8 mouse cellular contexts compared by ENCODE assay signal in the genomic region with DNA sequence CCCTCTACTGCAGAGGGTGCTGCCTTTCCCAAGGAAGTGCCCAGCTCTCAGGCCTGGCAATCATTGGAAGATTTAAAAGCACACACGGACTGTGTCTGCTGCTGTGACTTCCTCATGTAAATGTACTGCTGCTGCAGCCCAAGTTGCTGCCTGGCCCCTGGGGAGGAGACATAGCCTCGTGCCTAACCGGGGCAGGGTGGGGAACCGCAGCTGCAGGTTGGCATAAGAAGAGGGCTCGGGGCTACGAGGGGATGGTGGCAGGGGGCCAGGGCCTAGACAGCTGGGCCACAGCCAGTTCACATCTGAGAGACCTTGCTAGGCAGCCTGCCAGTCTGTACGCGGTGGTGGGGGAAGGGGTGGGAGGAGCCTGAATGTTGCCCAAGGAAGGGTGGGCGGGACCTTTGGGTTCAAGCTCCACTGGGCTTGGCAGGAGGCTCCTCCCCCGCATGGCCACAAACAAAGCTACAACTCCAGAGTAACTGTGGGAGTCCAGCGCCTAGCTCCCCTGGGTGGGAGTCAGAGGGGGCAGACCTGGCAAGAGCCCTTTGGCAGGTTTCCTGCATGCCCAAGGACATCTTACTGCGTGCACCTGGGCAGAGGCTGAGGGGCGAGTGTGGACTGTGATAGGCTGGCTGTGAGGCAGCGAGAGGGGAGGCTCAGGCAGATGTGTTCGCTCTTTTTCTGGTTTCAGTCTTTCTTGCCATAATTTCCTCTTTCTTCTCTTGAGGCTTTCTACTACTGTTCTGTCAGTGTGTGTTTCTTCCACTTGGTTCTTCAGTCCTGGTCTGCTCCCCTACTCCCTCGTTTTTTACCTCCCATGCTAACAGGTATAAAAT. TPM values are rescaled to one million over a fixed set of nuclear protein-coding genes. Genes with fewer than 3 reads are reported as not detected.
DNase-seq lines count a peak whose midpoint lies in the region; ATAC-seq and TF ChIP-seq lines count a peak whose summit lies in the region.

No protein-coding gene starts in this region.

- no peaks in the 10 kb centered on the region for H3K27me3 ChIP-seq in heart, embryonic 15.5 days
- H3K27me3 ChIP-seq in lung, embryonic 14.5 days (ENCODE audit: insufficient read depth, low read length) = no peaks in the 10 kb centered on the region

- WGBS in heart, embryonic 15.5 days = 11% methylated on average over 16 of the region's 16 CpGs
- 11% methylated on average over 16 of the region's 16 CpGs for WGBS in lung, embryonic 14.5 days

- ATAC-seq in erythroblast, adult 5-6 weeks (replicated peaks; ENCODE audit: low FRiP score, poor library complexity, severe bottlenecking) = peak; percentile 84
- ATAC-seq in heart, embryonic 15.5 days (replicated peaks; ENCODE audit: insufficient number of reproducible peaks, insufficient read depth, low FRiP score, low read depth) = peak; percentile 82
- ATAC-seq in lung, embryonic 14.5 days (ENCODE audit: insufficient read depth) = peak; percentile 85
- peak; percentile 69 for ATAC-seq in neutrophil, adult 5-6 weeks (ENCODE audit: extremely low read depth, insufficient number of reproducible peaks, low FRiP score, poor library complexity, severe bottlenecking)

- H3K9ac ChIP-seq in heart, embryonic 15.5 days = peak overlapping the region; percentile 42
- peak overlapping the region; percentile 24 for H3K9ac ChIP-seq in lung, embryonic 14.5 days

- peak overlapping the region; percentile 30 for H3K4me3 ChIP-seq in heart, embryonic 15.5 days
- H3K4me3 ChIP-seq in lung, embryonic 14.5 days (ENCODE audit: low read depth, low read length) = peak overlapping the region; percentile 29

- no peaks in the 10 kb centered on the region for H3K9me3 ChIP-seq in heart, embryonic 15.5 days (replicated peaks)
- H3K9me3 ChIP-seq in lung, embryonic 14.5 days (ENCODE audit: low read depth, low read length) = no peaks in the 10 kb centered on the region

- TF ChIP-seq CTCF in lung, embryonic 14.5 days (IDR thresholded peaks at IDR 0.05; ENCODE audit: low read depth) = no peak

- peak overlapping the region; percentile 92 for H3K27ac ChIP-seq in heart, embryonic 15.5 days
- peak overlapping the region; percentile 77 for H3K27ac ChIP-seq in lung, embryonic 14.5 days (ENCODE audit: low read depth)

- peak overlapping the region; percentile 60 for H3K4me2 ChIP-seq in heart, embryonic 15.5 days
- peak overlapping the region; percentile 65 for H3K4me2 ChIP-seq in lung, embryonic 14.5 days

- no peaks in the 10 kb centered on the region for H3K36me3 ChIP-seq in heart, embryonic 15.5 days
- no peaks in the 10 kb centered on the region for H3K36me3 ChIP-seq in lung, embryonic 14.5 days (ENCODE audit: insufficient read depth)

- peak; percentile 66 for DNase-seq in 3T3-L1 (ENCODE audit: low read depth, low spot score)
- DNase-seq in adipocyte (ENCODE audit: low spot score) = peak; percentile 80
- peak; percentile 95 for DNase-seq in kidney, postnatal 10 days
- DNase-seq in lung, embryonic 14.5 days = peak; percentile 93
- DNase-seq in thymus, adult 18-20 months = peak; percentile 84 to 90

- H3K4me1 ChIP-seq in heart, embryonic 15.5 days (replicated peaks) = peaks cover 65% of the 10 kb centered on the region
- peaks cover 24% of the 10 kb centered on the region for H3K4me1 ChIP-seq in lung, embryonic 14.5 days (ENCODE audit: insufficient read depth)

RNA-seq across cellular contexts. Expression of a gene that starts 5.8 kb away (rescaled TPM):
- total RNA-seq in erythroblast, adult 5-6 weeks (2015; ENCODE audit: low replicate concordance) = 19.9 and 22.1 TPM in 2 replicates
- 33.7 and 49.8 TPM in 2 replicates for total RNA-seq in erythroblast, adult 5-6 weeks (2017; ENCODE audit: low replicate concordance)
- polyA plus RNA-seq in heart, embryonic 15.5 days (2015; fragmentation: Nextera tagmentation; extraction: Ambion mirVana) = 12.4 and 14.0 TPM in 2 replicates
- 11.9 and 12.8 TPM in 2 replicates for polyA plus RNA-seq in lung, embryonic 14.5 days (2014; fragmentation: Nextera tagmentation; extraction: Ambion mirVana)
- 41.3 and 42.9 TPM in 2 replicates for total RNA-seq in neutrophil, adult 5-6 weeks (2017)

RNA-seq across cellular contexts. Expression of a gene that starts 40.2 kb away (rescaled TPM):
- 21.3 and 41.8 TPM in 2 replicates for total RNA-seq in erythroblast, adult 5-6 weeks (2015; ENCODE audit: low replicate concordance)
- total RNA-seq in erythroblast, adult 5-6 weeks (2017; ENCODE audit: low replicate concordance) = 29.8 and 37.1 TPM in 2 replicates
- 48.7 and 65.4 TPM in 2 replicates for polyA plus RNA-seq in heart, embryonic 15.5 days (2015; fragmentation: Nextera tagmentation; extraction: Ambion mirVana)
- 66.4 and 67.4 TPM in 2 replicates for polyA plus RNA-seq in lung, embryonic 14.5 days (2014; fragmentation: Nextera tagmentation; extraction: Ambion mirVana)
- total RNA-seq in neutrophil, adult 5-6 weeks (2017) = 72.9 and 88.3 TPM in 2 replicates

RNA-seq across cellular contexts. Expression of a gene that starts 40.2 kb away (rescaled TPM):
- 0.77 TPM in 1 of 2 replicates, not detected in the other for total RNA-seq in erythroblast, adult 5-6 weeks (2015; ENCODE audit: low replicate concordance)
- total RNA-seq in erythroblast, adult 5-6 weeks (2017; ENCODE audit: low replicate concordance) = 0.94 and 2.0 TPM in 2 replicates
- 2.7 and 3.8 TPM in 2 replicates for polyA plus RNA-seq in heart, embryonic 15.5 days (2015; fragmentation: Nextera tagmentation; extraction: Ambion mirVana)
- 3.9 and 4.0 TPM in 2 replicates for polyA plus RNA-seq in lung, embryonic 14.5 days (2014; fragmentation: Nextera tagmentation; extraction: Ambion mirVana)
- 3.4 and 4.9 TPM in 2 replicates for total RNA-seq in neutrophil, adult 5-6 weeks (2017)

RNA-seq across cellular contexts. Expression of a gene that starts 53.7 kb away (rescaled TPM):
- not detected in 2 replicates for total RNA-seq in erythroblast, adult 5-6 weeks (2015; ENCODE audit: low replicate concordance)
- total RNA-seq in erythroblast, adult 5-6 weeks (2017; ENCODE audit: low replicate concordance) = 1.5 TPM in 1 of 2 replicates, not detected in the other
- 0.63 and 1.2 TPM in 2 replicates for polyA plus RNA-seq in heart, embryonic 15.5 days (2015; fragmentation: Nextera tagmentation; extraction: Ambion mirVana)
- 0.50 and 0.71 TPM in 2 replicates for polyA plus RNA-seq in lung, embryonic 14.5 days (2014; fragmentation: Nextera tagmentation; extraction: Ambion mirVana)
- 0.61 and 2.7 TPM in 2 replicates for total RNA-seq in neutrophil, adult 5-6 weeks (2017)

Comparison
In these comparisons a context has a peak if more than half of its experiments do, and no peak if none do; other contexts are left out.
1. Peak in every context shown above with its lines: DNase-seq, ATAC-seq, H3K4me3 ChIP-seq and H3K27ac ChIP-seq.